Mouse (Mus musculus) gastrocnemius, adult 18-20 months (tissue): ENCODE measurements around the gene Maml3. TPM values are rescaled to one million over a fixed set of nuclear protein-coding genes. Genes with fewer than 3 reads are reported as not detected.

Source experiments
- DNase-seq: peaks from one replicate; pipeline ENCODE4 v3.0.0; 2021; ENCODE audit warnings: low spot score
- total RNA-seq, 2 experiments: library from RNA; stranded (reverse); gene quantifications; 2 replicates each; pipeline ENCODE4 v1.2.3; 2021

Gene Maml3
- total RNA-seq, 2 experiments from 2014 or later: 2.3 to 2.6 TPM

- DNase-seq: no peak
Observed at GRCm38 (mm10) chr3:51791542-51791941, 313.3 kb downstream of the Maml3 start.

GRCm38 (mm10) chr3:51789389-51789904 is 315.4 kb downstream of the Maml3 start:
- DNase-seq: no peak

GRCm38 (mm10) chr3:51788591-51789339 is 316.1 kb downstream of the Maml3 start:
- peak; percentile 49 for DNase-seq

- DNase-seq: no peak
Observed at GRCm38 (mm10) chr3:51787945-51788344, 316.9 kb downstream of the Maml3 start.

GRCm38 (mm10) chr3:51785796-51786195 is 319.1 kb downstream of the Maml3 start:
- no peak for DNase-seq

- no peak for DNase-seq
Observed at GRCm38 (mm10) chr3:51782191-51782590, 322.7 kb downstream of the Maml3 start.

GRCm38 (mm10) chr3:51778738-51779592 is 325.9 kb downstream of the Maml3 start:
- DNase-seq: peak; percentile 73

- DNase-seq: no peak
Observed at GRCm38 (mm10) chr3:51778179-51778578, 326.7 kb downstream of the Maml3 start.

GRCm38 (mm10) chr3:51776018-51776611 is 328.8 kb downstream of the Maml3 start:
- DNase-seq: no peak

- DNase-seq: no peak
Observed at GRCm38 (mm10) chr3:51773587-51773986, 331.3 kb downstream of the Maml3 start.

GRCm38 (mm10) chr3:51771839-51772630 is 332.8 kb downstream of the Maml3 start:
- no peak for DNase-seq

GRCm38 (mm10) chr3:51769196-51769595 is 335.7 kb downstream of the Maml3 start:
- peak; percentile 48 for DNase-seq

- no peak for DNase-seq
Observed at GRCm38 (mm10) chr3:51765220-51765923, 339.5 kb downstream of the Maml3 start.

- DNase-seq: no peak
Observed at GRCm38 (mm10) chr3:51764175-51764574, 340.7 kb downstream of the Maml3 start.

GRCm38 (mm10) chr3:51762900-51763299 is 342.0 kb downstream of the Maml3 start:
- no peak for DNase-seq

- no peak for DNase-seq
Observed at GRCm38 (mm10) chr3:51759534-51759933, 345.3 kb downstream of the Maml3 start.

GRCm38 (mm10) chr3:51757032-51757431 is 347.8 kb downstream of the Maml3 start:
- no peak for DNase-seq

- DNase-seq: no peak
Observed at GRCm38 (mm10) chr3:51756283-51756682, 348.6 kb downstream of the Maml3 start.

GRCm38 (mm10) chr3:51753262-51753661 is 351.6 kb downstream of the Maml3 start:
- no peak for DNase-seq

- no peak for DNase-seq
Observed at GRCm38 (mm10) chr3:51751440-51751839, 353.4 kb downstream of the Maml3 start.
